Mouse (Mus musculus): ENCODE data around the gene Tmem252. TPM values are rescaled to one million over a fixed set of nuclear protein-coding genes. Genes with fewer than 3 reads are reported as not detected.

Tmem252 gene
- 0.40 TPM in 1 of 2 replicates, not detected in the other for polyA plus RNA-seq (2011; ENCODE audit: insufficient read depth, insufficient read length, low replicate concordance, missing spikeins)

DNA sequence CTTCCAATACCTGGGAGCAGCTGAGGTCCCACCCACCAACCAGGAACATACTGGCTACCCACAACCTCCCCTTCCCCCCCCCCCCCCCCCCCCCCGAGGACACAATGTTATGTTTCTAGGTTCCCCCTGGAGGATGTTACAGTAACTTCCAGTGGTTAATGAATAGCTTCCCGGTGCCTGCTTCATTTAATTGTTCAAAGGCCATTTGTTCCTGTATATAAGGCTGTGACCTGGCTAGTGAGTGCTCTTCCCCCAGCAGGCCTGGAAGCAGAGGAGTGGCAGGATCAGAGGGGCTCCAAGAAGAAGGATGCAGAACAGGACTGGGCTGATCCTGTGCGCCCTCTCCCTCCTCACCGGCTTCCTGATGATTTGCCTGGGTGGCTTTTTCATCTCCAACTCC lies at the start of gene Tmem252:
TSS of gene Tmem252 (plus strand) at position 247 of the 400 bp plus-strand sequence.
- Histone ChIP-seq H3K27ac (ENCODE audit: control insufficient read depth, insufficient read depth, low read depth, low read length, poor library complexity) (no peak within 1 kb of the TSS), H3K4me1 (ENCODE audit: control insufficient read depth, insufficient read depth, low read length) (no peaks in the 10 kb centered on the region; the same call in 1 of the 2 replicates), H3K4me3 (replicated peaks; ENCODE audit: control insufficient read depth, low read depth, low read length) (no peak within 1 kb of the TSS)
- WGBS, result 42% methylated on average over 4 of the region's 4 CpGs
- TF ChIP-seq CTCF (IDR thresholded peaks at IDR 0.05; ENCODE audit: control insufficient read depth, insufficient read depth, low read length), result no peak
- TF ChIP-seq POLR2A (IDR thresholded peaks at IDR 0.05; ENCODE audit: borderline replicate concordance, control insufficient read depth, low read depth, low read length), result no peak

DNA sequence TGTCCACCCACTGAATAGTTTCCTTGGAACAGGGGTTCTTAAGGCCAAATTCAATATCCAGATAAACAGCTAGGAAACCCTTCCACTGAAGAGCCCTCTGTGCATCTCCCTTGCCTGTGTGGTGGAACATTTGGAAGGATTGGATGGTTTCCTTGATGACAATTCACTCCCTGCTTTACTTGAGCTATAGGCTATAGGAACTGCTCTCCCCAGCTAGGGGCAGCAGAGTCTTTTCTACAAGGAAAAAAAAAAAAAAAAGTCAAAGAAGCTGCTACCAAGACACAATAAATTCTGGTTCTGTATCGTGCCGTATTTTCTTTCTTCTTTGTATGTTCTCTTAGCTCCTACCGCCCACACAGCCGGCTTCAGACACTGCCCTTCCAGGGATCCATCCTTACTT lies 45.8 kb upstream of the Tmem252 start:
- WGBS, result 67% methylated on average over 4 of the region's 4 CpGs
- no peaks in the 10 kb centered on the region for H3K4me1 ChIP-seq (ENCODE audit: control insufficient read depth, insufficient read depth, low read length)
- TF ChIP-seq POLR2A (IDR thresholded peaks at IDR 0.05; ENCODE audit: borderline replicate concordance, control insufficient read depth, low read depth, low read length) (no peak), CTCF (IDR thresholded peaks at IDR 0.05; ENCODE audit: control insufficient read depth, insufficient read depth, low read length) (no peak)
- H3K27ac ChIP-seq (ENCODE audit: control insufficient read depth, insufficient read depth, low read depth, low read length, poor library complexity), result no peak overlapping the region
- H3K4me3 ChIP-seq (replicated peaks; ENCODE audit: control insufficient read depth, low read depth, low read length), result no peak overlapping the region

DNA sequence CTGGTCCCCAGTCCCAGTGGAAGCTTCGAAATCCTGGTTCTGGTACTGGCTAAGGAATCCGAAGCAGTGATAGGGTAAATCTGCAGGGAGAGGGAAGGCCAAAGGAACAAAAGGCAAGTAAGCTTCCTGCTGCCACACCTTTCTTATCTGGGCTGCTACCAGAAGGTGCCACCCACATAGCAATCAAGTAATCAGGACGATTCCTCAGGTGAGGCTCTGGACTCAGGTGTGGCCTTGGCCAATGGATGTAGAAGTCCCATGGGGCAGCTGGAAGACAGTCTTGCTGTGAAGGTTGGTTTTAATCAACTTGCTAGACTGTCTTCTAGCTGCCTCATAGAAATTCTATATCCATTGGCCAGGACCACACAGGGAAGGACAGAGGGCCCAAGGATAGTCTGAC lies 40.8 kb upstream of the Tmem252 start:
- TF ChIP-seq CTCF (IDR thresholded peaks at IDR 0.05; ENCODE audit: control insufficient read depth, insufficient read depth, low read length) (no peak), POLR2A (IDR thresholded peaks at IDR 0.05; ENCODE audit: borderline replicate concordance, control insufficient read depth, low read depth, low read length) (no peak)
- Histone ChIP-seq H3K27ac (ENCODE audit: control insufficient read depth, insufficient read depth, low read depth, low read length, poor library complexity) (no peak overlapping the region), H3K4me1 (ENCODE audit: control insufficient read depth, insufficient read depth, low read length) (no peaks in the 10 kb centered on the region), H3K4me3 (replicated peaks; ENCODE audit: control insufficient read depth, low read depth, low read length) (no peak overlapping the region)
- WGBS, result 67% methylated on average over 3 of the region's 3 CpGs

DNA sequence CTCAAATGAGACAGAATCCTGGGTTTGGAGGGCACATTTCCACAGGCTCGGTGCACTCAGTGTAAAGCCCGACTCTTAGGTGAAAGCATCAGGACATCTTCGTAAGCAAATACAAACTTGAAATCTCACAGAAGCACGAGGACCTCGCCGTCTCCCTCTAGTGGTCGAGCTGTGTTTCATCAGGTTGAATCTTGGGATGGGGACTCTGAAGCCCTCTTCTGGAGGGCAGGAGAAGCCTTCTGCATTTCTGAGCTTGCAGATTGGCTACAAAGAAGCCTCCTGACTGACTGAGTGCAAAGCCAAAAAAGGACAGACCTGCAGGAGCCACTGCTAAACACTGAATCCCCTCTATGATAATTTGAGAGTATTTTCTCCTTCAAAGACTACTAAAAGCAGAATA lies 39.2 kb upstream of the Tmem252 start:
- H3K4me1 ChIP-seq (ENCODE audit: control insufficient read depth, insufficient read depth, low read length), result no peaks in the 10 kb centered on the region
- WGBS, result 1% methylated on average over 7 of the region's 7 CpGs
- TF ChIP-seq CTCF (IDR thresholded peaks at IDR 0.05; ENCODE audit: control insufficient read depth, insufficient read depth, low read length) (peak; percentile 83), POLR2A (IDR thresholded peaks at IDR 0.05; ENCODE audit: borderline replicate concordance, control insufficient read depth, low read depth, low read length) (no peak)
- H3K27ac ChIP-seq (ENCODE audit: control insufficient read depth, insufficient read depth, low read depth, low read length, poor library complexity), result no peak overlapping the region
- H3K4me3 ChIP-seq (replicated peaks; ENCODE audit: control insufficient read depth, low read depth, low read length), result no peak overlapping the region

DNA sequence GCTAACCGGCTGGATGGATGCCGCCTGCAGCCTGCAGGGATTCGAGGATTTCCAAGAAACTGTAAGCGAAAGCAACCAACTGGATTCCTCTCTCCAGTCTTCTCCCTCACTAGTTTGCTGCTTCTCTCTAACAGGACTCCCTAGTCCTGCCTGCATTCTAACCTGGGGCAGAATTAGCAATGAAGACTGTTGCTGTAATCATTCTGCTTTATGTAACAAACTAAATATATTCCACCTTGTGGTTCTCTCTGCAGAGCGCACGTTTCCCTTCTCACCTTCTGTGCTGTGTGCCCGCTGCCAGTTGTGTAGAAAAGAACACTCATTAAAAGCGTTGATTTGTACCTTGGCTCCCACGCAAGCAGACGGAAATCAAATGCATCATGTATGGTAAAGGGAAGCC lies 37.2 kb upstream of the Tmem252 start:
- no peak overlapping the region for H3K27ac ChIP-seq (ENCODE audit: control insufficient read depth, insufficient read depth, low read depth, low read length, poor library complexity)
- WGBS, result 24% methylated on average over 10 of the region's 10 CpGs
- TF ChIP-seq CTCF (IDR thresholded peaks at IDR 0.05; ENCODE audit: control insufficient read depth, insufficient read depth, low read length), result no peak
- no peak for TF ChIP-seq POLR2A (IDR thresholded peaks at IDR 0.05; ENCODE audit: borderline replicate concordance, control insufficient read depth, low read depth, low read length)
- H3K4me1 ChIP-seq (ENCODE audit: control insufficient read depth, insufficient read depth, low read length), result no peaks in the 10 kb centered on the region
- H3K4me3 ChIP-seq (replicated peaks; ENCODE audit: control insufficient read depth, low read depth, low read length), result no peak overlapping the region

DNA sequence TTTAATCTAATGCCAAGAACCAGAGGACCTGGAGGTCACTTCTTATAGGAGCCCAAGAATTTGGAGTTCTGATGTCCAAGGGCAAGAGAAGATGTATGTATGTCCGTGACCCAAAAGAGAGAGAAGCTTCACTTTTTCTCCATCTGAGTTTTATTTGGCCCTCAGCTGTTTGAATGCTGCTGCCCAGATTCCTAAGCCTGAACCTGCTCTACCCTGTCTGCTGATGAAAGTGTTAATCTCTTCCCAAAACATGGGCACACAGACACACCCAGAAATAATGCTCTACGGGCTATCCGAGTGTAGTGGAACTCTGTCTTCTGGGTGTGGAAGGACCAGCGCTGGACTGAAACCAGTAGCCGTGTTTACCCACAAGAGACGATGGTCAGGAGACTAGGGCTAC lies 35.8 kb upstream of the Tmem252 start:
- TF ChIP-seq POLR2A (IDR thresholded peaks at IDR 0.05; ENCODE audit: borderline replicate concordance, control insufficient read depth, low read depth, low read length) (no peak), CTCF (IDR thresholded peaks at IDR 0.05; ENCODE audit: control insufficient read depth, insufficient read depth, low read length) (no peak)
- H3K27ac ChIP-seq (ENCODE audit: control insufficient read depth, insufficient read depth, low read depth, low read length, poor library complexity), result no peak overlapping the region
- H3K4me3 ChIP-seq (replicated peaks; ENCODE audit: control insufficient read depth, low read depth, low read length), result no peak overlapping the region
- WGBS, result 82% methylated on average over 6 of the region's 6 CpGs
- no peaks in the 10 kb centered on the region for H3K4me1 ChIP-seq (ENCODE audit: control insufficient read depth, insufficient read depth, low read length)

DNA sequence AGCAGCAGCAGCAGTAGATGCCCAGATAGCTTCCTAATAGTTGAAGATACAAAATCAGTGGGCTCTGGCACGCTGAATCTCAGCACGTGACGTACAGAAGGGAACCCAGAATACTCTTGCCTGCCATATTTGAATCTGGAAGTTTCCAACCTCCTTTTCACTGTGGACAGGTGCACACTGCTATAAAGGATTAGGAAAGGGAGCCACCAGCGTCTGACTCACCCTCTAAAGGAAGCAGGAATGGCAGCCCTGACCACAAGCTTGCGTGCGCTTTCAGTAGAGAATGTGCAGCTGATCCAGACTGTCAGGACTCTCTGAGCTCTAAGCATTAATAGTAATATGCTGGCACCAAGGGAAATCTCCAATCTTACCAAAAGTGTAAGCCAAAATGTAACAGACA lies 32.8 kb upstream of the Tmem252 start:
- Histone ChIP-seq H3K27ac (ENCODE audit: control insufficient read depth, insufficient read depth, low read depth, low read length, poor library complexity) (no peak overlapping the region), H3K4me3 (replicated peaks; ENCODE audit: control insufficient read depth, low read depth, low read length) (no peak overlapping the region), H3K4me1 (ENCODE audit: control insufficient read depth, insufficient read depth, low read length) (no peaks in the 10 kb centered on the region)
- TF ChIP-seq CTCF (IDR thresholded peaks at IDR 0.05; ENCODE audit: control insufficient read depth, insufficient read depth, low read length) (no peak), POLR2A (IDR thresholded peaks at IDR 0.05; ENCODE audit: borderline replicate concordance, control insufficient read depth, low read depth, low read length) (no peak)
- 62% methylated on average over 6 of the region's 6 CpGs for WGBS

DNA sequence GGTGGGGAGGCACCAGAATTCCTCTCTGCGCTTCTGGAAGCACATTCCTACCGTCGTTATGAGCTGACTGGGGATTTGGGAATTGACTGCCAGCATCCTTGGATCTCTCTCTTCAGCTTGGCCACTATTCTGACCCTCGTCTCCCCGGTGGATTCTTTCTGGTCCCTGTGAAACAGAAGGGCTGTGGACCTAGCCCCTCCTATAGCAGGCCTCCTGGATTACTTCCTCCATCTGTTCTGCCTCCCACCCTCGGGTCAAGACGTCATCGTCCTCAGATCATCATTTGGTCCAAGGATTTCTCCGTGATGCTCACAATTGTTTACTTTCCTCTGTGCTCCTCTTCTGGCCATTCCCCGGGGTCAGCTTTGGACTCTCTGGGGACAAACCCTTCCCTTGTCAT lies 28.8 kb upstream of the Tmem252 start:
- Histone ChIP-seq H3K27ac (ENCODE audit: control insufficient read depth, insufficient read depth, low read depth, low read length, poor library complexity) (no peak overlapping the region), H3K4me1 (ENCODE audit: control insufficient read depth, insufficient read depth, low read length) (no peaks in the 10 kb centered on the region; the same call in 1 of the 2 replicates), H3K4me3 (replicated peaks; ENCODE audit: control insufficient read depth, low read depth, low read length) (no peak overlapping the region)
- 79% methylated on average over 10 of the region's 10 CpGs for WGBS
- TF ChIP-seq POLR2A (IDR thresholded peaks at IDR 0.05; ENCODE audit: borderline replicate concordance, control insufficient read depth, low read depth, low read length) (no peak), CTCF (IDR thresholded peaks at IDR 0.05; ENCODE audit: control insufficient read depth, insufficient read depth, low read length) (no peak)
